In genomic region chr8:104374269-104374668, GRCm38 (mm10) we compare ENCODE assay signal across 17 mouse cellular contexts. TPM values are rescaled to one million over a fixed set of nuclear protein-coding genes. Genes with fewer than 3 reads are reported as not detected.
DNase-seq lines count a peak whose midpoint lies in the region; ATAC-seq and TF ChIP-seq lines count a peak whose summit lies in the region.
"Had no signal": no experiment of that assay in that cellular context is flagged by ENCODE, and none has a peak within 500 bp of the region (broad histone marks: within the 10 kb centered on the region; RNA-seq: fewer than 3 reads in every experiment).

No protein-coding gene starts in this region.

- no peak overlapping the region for H3K4me2 ChIP-seq in liver, embryonic 16.5 days (ENCODE audit: low read depth, low read length)
- H3K4me2 ChIP-seq in liver, embryonic 12.5 days, result no peak overlapping the region
- H3K4me2 ChIP-seq in intestine, embryonic 15.5 days (replicated peaks), result peak overlapping the region; percentile 22
- H3K4me2 ChIP-seq: embryonic facial prominence, embryonic 12.5 days; limb, embryonic 15.5 days; neural tube, embryonic 15.5 days had no signal

- no peak for TF ChIP-seq POLR2A in small intestine, adult 2 months (IDR thresholded peaks at IDR 0.05; ENCODE audit: low read depth, low read length)

- no peak for DNase-seq in heart, embryonic 10.5 days (ENCODE audit: low spot score)
- no peak for DNase-seq in heart, postnatal 36 days
- DNase-seq in right cerebral cortex, postnatal 10 days (ENCODE audit: low spot score in 2 of 2), result no peak
- no peak for DNase-seq in urinary bladder, postnatal 10 days (ENCODE audit: low spot score)

- H3K9ac ChIP-seq in liver, embryonic 16.5 days (ENCODE audit: low read depth, low read length), result no peak overlapping the region
- no peak overlapping the region for H3K9ac ChIP-seq in liver, embryonic 12.5 days
- no peak overlapping the region for H3K9ac ChIP-seq in intestine, embryonic 15.5 days
- H3K9ac ChIP-seq: embryonic facial prominence, embryonic 12.5 days; limb, embryonic 15.5 days; neural tube, embryonic 15.5 days had no signal

- WGBS in heart, embryonic 10.5 days, result 79% methylated on average over 11 of the region's 11 CpGs
- WGBS in liver, embryonic 16.5 days (ENCODE audit: insufficient replicate concordance), result 71% methylated on average over 11 of the region's 11 CpGs
- WGBS in liver, embryonic 12.5 days (ENCODE audit: insufficient replicate concordance), result 70% methylated on average over 11 of the region's 11 CpGs
- WGBS in intestine, embryonic 15.5 days, result 56% methylated on average over 11 of the region's 11 CpGs
- 35% methylated on average over 11 of the region's 11 CpGs for WGBS in small intestine, adult 2 months

- H3K36me3 ChIP-seq in heart, embryonic 10.5 days, result peaks cover 3% of the 10 kb centered on the region; the same call in 1 of the 2 replicates
- no peaks in the 10 kb centered on the region for H3K36me3 ChIP-seq in liver, embryonic 16.5 days (ENCODE audit: control insufficient read depth, insufficient read depth)
- no peaks in the 10 kb centered on the region for H3K36me3 ChIP-seq in liver, embryonic 12.5 days
- H3K36me3 ChIP-seq in intestine, embryonic 15.5 days, result no peaks in the 10 kb centered on the region
- no peaks in the 10 kb centered on the region for H3K36me3 ChIP-seq in small intestine, adult 2 months (ENCODE audit: control insufficient read depth, insufficient read depth, low read length)
- H3K36me3 ChIP-seq: embryonic facial prominence, embryonic 12.5 days; hindbrain, embryonic 10.5 days; limb, embryonic 15.5 days; neural tube, embryonic 15.5 days had no signal

- intact Hi-C loops in heart, postnatal 36 days (cut with DNase I), result no loop called here

- H3K9me3 ChIP-seq in heart, embryonic 10.5 days, result no peaks in the 10 kb centered on the region
- no peaks in the 10 kb centered on the region for H3K9me3 ChIP-seq in liver, embryonic 16.5 days (replicated peaks; ENCODE audit: control insufficient read depth, low read length)
- H3K9me3 ChIP-seq in liver, embryonic 12.5 days (replicated peaks), result no peaks in the 10 kb centered on the region
- H3K9me3 ChIP-seq in intestine, embryonic 15.5 days, result no peaks in the 10 kb centered on the region
- H3K9me3 ChIP-seq: embryonic facial prominence, embryonic 12.5 days; hindbrain, embryonic 10.5 days; limb, embryonic 15.5 days; neural tube, embryonic 15.5 days had no signal

- H3K27me3 ChIP-seq in heart, embryonic 10.5 days (ENCODE audit: insufficient read depth, poor library complexity, severe bottlenecking), result no peaks in the 10 kb centered on the region
- H3K27me3 ChIP-seq in liver, embryonic 16.5 days (ENCODE audit: control insufficient read depth, insufficient read depth, low read depth, low read length), result no peaks in the 10 kb centered on the region
- no peaks in the 10 kb centered on the region for H3K27me3 ChIP-seq in liver, embryonic 12.5 days (replicated peaks)
- H3K27me3 ChIP-seq in intestine, embryonic 15.5 days (replicated peaks), result no peaks in the 10 kb centered on the region
- no peaks in the 10 kb centered on the region for H3K27me3 ChIP-seq in small intestine, adult 2 months (ENCODE audit: control insufficient read depth, insufficient read depth, low read length)
- H3K27me3 ChIP-seq: embryonic facial prominence, embryonic 12.5 days; limb, embryonic 15.5 days; neural tube, embryonic 15.5 days had no signal

- ATAC-seq in liver, embryonic 16.5 days (ENCODE audit: low read depth), result 0 out of 2 replicates have a peak, but pooled peaks have one; percentile 32
- ATAC-seq in liver, embryonic 12.5 days, result no peak
- ATAC-seq in intestine, embryonic 15.5 days, result peak; percentile 45
- ATAC-seq: inflammation-experienced regulatory T-cells, adult 6 months had no signal

- TF ChIP-seq CTCF in small intestine, adult 2 months (IDR thresholded peaks at IDR 0.05; ENCODE audit: extremely low read depth, insufficient read length, insufficient replicate concordance, low read depth, low read length), result no peak

- H3K4me1 ChIP-seq in heart, embryonic 10.5 days, result peaks cover 29% of the 10 kb centered on the region
- no peaks in the 10 kb centered on the region for H3K4me1 ChIP-seq in liver, embryonic 16.5 days (ENCODE audit: control insufficient read depth, low read depth, low read length)
- H3K4me1 ChIP-seq in liver, embryonic 12.5 days, result peaks cover 7% of the 10 kb centered on the region; the same call in 1 of the 2 replicates
- peaks cover 28% of the 10 kb centered on the region for H3K4me1 ChIP-seq in intestine, embryonic 15.5 days (replicated peaks)
- peaks cover 21% of the 10 kb centered on the region for H3K4me1 ChIP-seq in small intestine, adult 2 months (ENCODE audit: control insufficient read depth, insufficient read depth, insufficient read length, low read length)

- 0 out of 2 replicates have a peak overlapping the region, but pooled peaks have one; percentile 10 for H3K27ac ChIP-seq in heart, embryonic 10.5 days
- H3K27ac ChIP-seq in liver, embryonic 16.5 days (ENCODE audit: low read length), result peak overlapping the region; percentile 12; the same call in 1 of the 2 replicates
- H3K27ac ChIP-seq in liver, embryonic 12.5 days, result no peak overlapping the region
- peak overlapping the region; percentile 85 for H3K27ac ChIP-seq in intestine, embryonic 15.5 days
- peak overlapping the region; percentile 23 for H3K27ac ChIP-seq in small intestine, adult 2 months (ENCODE audit: insufficient read depth, low read depth, low read length)
- H3K27ac ChIP-seq: embryonic facial prominence, embryonic 12.5 days; hindbrain, embryonic 10.5 days; neural tube, embryonic 15.5 days had no signal

- H3K4me3 ChIP-seq in heart, embryonic 10.5 days, result no peak overlapping the region
- no peak overlapping the region for H3K4me3 ChIP-seq in liver, embryonic 16.5 days (ENCODE audit: low read depth, low read length)
- no peak overlapping the region for H3K4me3 ChIP-seq in liver, embryonic 12.5 days
- no peak overlapping the region for H3K4me3 ChIP-seq in intestine, embryonic 15.5 days (replicated peaks)
- no peak overlapping the region for H3K4me3 ChIP-seq in small intestine, adult 2 months (ENCODE audit: low read depth, low read length)
- H3K4me3 ChIP-seq: embryonic facial prominence, embryonic 12.5 days; hindbrain, embryonic 10.5 days; limb, embryonic 15.5 days; neural tube, embryonic 15.5 days had no signal

RNA-seq across cellular contexts. Expression of gene Cmtm4, which starts 21.3 kb away (rescaled TPM):
- 1.1 and 1.7 TPM in 2 replicates for polyA plus RNA-seq in heart, embryonic 10.5 days (2016; fragmentation: Nextera tagmentation; extraction: Ambion mirVana)
- total RNA-seq in heart, postnatal 36 days (2021), result 10 to 100 TPM; 11.0 to 12.0 TPM
- 0.41 and 0.45 TPM in 2 replicates for polyA plus RNA-seq in liver, embryonic 16.5 days (2015; fragmentation: Nextera tagmentation; extraction: Ambion mirVana)
- 0.67 and 0.68 TPM in 2 replicates for polyA plus RNA-seq in liver, embryonic 12.5 days (2016; fragmentation: Nextera tagmentation; extraction: Ambion mirVana)
- polyA plus RNA-seq in intestine, embryonic 15.5 days (2015; fragmentation: Nextera tagmentation; extraction: Ambion mirVana), result 6.3 and 6.9 TPM in 2 replicates
- polyA plus RNA-seq in small intestine, adult 2 months (2012; rRNA removed), result 13.0 and 25.6 TPM in 2 replicates

RNA-seq across cellular contexts. Expression of gene Cmtm3, which starts 35.1 kb away (rescaled TPM):
- 86.9 and 103 TPM in 2 replicates for polyA plus RNA-seq in heart, embryonic 10.5 days (2016; fragmentation: Nextera tagmentation; extraction: Ambion mirVana)
- 10 to 100 TPM; 14.4 to 15.7 TPM for total RNA-seq in heart, postnatal 36 days (2021)
- polyA plus RNA-seq in liver, embryonic 16.5 days (2015; fragmentation: Nextera tagmentation; extraction: Ambion mirVana), result 17.6 and 18.9 TPM in 2 replicates
- 34.5 and 34.8 TPM in 2 replicates for polyA plus RNA-seq in liver, embryonic 12.5 days (2016; fragmentation: Nextera tagmentation; extraction: Ambion mirVana)
- polyA plus RNA-seq in intestine, embryonic 15.5 days (2015; fragmentation: Nextera tagmentation; extraction: Ambion mirVana), result 111 and 126 TPM in 2 replicates
- polyA plus RNA-seq in small intestine, adult 2 months (2012; rRNA removed), result 21.3 and 23.8 TPM in 2 replicates

RNA-seq across cellular contexts. Expression of gene Cmtm2b, which starts 52.2 kb away (rescaled TPM):
- polyA plus RNA-seq in heart, embryonic 10.5 days (2016; fragmentation: Nextera tagmentation; extraction: Ambion mirVana), result not detected in 2 replicates
- total RNA-seq in heart, postnatal 36 days (2021), result not detected
- polyA plus RNA-seq in liver, embryonic 16.5 days (2015; fragmentation: Nextera tagmentation; extraction: Ambion mirVana), result not detected in 2 replicates
- polyA plus RNA-seq in liver, embryonic 12.5 days (2016; fragmentation: Nextera tagmentation; extraction: Ambion mirVana), result not detected in 2 replicates
- polyA plus RNA-seq in intestine, embryonic 15.5 days (2015; fragmentation: Nextera tagmentation; extraction: Ambion mirVana), result not detected in 2 replicates
- polyA plus RNA-seq in small intestine, adult 2 months (2012; rRNA removed), result not detected in 2 replicates
- total RNA-seq: layer of hippocampus, postnatal 10 days; left cerebral cortex, postnatal 14 days; megakaryocyte-erythroid progenitor cell, adult 5-6 weeks had no signal
- polyA plus RNA-seq: embryonic facial prominence, embryonic 12.5 days; hindbrain, embryonic 10.5 days; inflammation-experienced regulatory T-cells, adult 6 months; limb, embryonic 15.5 days; neural tube, embryonic 15.5 days; spleen, adult 2 months had no signal

RNA-seq across cellular contexts. Expression of gene Gm11020, which starts 52.9 kb away (rescaled TPM):
- polyA plus RNA-seq in heart, embryonic 10.5 days (2016; fragmentation: Nextera tagmentation; extraction: Ambion mirVana), result not detected in 2 replicates
- not detected for total RNA-seq in heart, postnatal 36 days (2021)
- polyA plus RNA-seq in liver, embryonic 16.5 days (2015; fragmentation: Nextera tagmentation; extraction: Ambion mirVana), result not detected in 2 replicates
- polyA plus RNA-seq in liver, embryonic 12.5 days (2016; fragmentation: Nextera tagmentation; extraction: Ambion mirVana), result not detected in 2 replicates
- polyA plus RNA-seq in intestine, embryonic 15.5 days (2015; fragmentation: Nextera tagmentation; extraction: Ambion mirVana), result not detected in 2 replicates
- polyA plus RNA-seq in small intestine, adult 2 months (2012; rRNA removed), result not detected in 2 replicates
- total RNA-seq: layer of hippocampus, postnatal 10 days; left cerebral cortex, postnatal 14 days; megakaryocyte-erythroid progenitor cell, adult 5-6 weeks had no signal
- polyA plus RNA-seq: embryonic facial prominence, embryonic 12.5 days; hindbrain, embryonic 10.5 days; inflammation-experienced regulatory T-cells, adult 6 months; limb, embryonic 15.5 days; neural tube, embryonic 15.5 days; spleen, adult 2 months had no signal
